In genomic region chr2:153274200-153274918, GRCm38 (mm10) we compare ENCODE assay signal across 8 mouse cellular contexts. TPM values are rescaled to one million over a fixed set of nuclear protein-coding genes. Genes with fewer than 3 reads are reported as not detected.
DNase-seq lines count a peak whose midpoint lies in the region; ATAC-seq and TF ChIP-seq lines count a peak whose summit lies in the region.
"Not testable (repeated sequence)": the region's sequence is repeated elsewhere in the genome, so short reads cannot be mapped to it uniquely, and the experiment has no call there.

No protein-coding gene starts in this region.

- not testable (repeated sequence) for H3K27me3 ChIP-seq in G1E (ENCODE audit: insufficient read depth, low read length); liver, embryonic 14.5 days (ENCODE audit: control insufficient read depth, insufficient read depth, low read length); lung, postnatal 0 days (replicated peaks; ENCODE audit: insufficient read depth, low read length)

- H3K9me3 ChIP-seq in G1E (replicated peaks); liver, embryonic 14.5 days (ENCODE audit: control insufficient read depth, low read length); lung, postnatal 0 days (ENCODE audit: low read length): not testable (repeated sequence)

- not testable (repeated sequence) for H3K27ac ChIP-seq in liver, embryonic 14.5 days; lung, postnatal 0 days (ENCODE audit: low read length)

- not testable (repeated sequence) for TF ChIP-seq CTCF in G1E (IDR thresholded peaks at IDR 0.05; ENCODE audit: low read depth, low read length); liver, embryonic 14.5 days (IDR thresholded peaks at IDR 0.05; ENCODE audit: low read depth); lung, postnatal 0 days (IDR thresholded peaks at IDR 0.05)

- H3K4me1 ChIP-seq in G1E (ENCODE audit: insufficient read depth, low read depth, low read length): peaks cover 56% of the 10 kb centered on the region
- H3K4me1 ChIP-seq in liver, embryonic 14.5 days (replicated peaks; ENCODE audit: control insufficient read depth in 2 of 2, insufficient read depth in 2 of 2, low read length in 1 of 2): peaks cover 3 to 15% of the 10 kb centered on the region in 2 experiments
- H3K4me1 ChIP-seq in lung, postnatal 0 days (ENCODE audit: insufficient read depth, low read depth, low read length): not testable (repeated sequence)

- H3K4me2 ChIP-seq in liver, embryonic 14.5 days (ENCODE audit: low read depth); lung, postnatal 0 days (replicated peaks; ENCODE audit: low read depth, low read length): not testable (repeated sequence)

- not testable (repeated sequence) for TF ChIP-seq EP300 in liver, embryonic 14.5 days (IDR thresholded peaks at IDR 0.05; ENCODE audit: low read depth); lung, postnatal 0 days (IDR thresholded peaks at IDR 0.05)

- not testable (repeated sequence) for DNase-seq in G1E (ENCODE audit: low spot score); liver, embryonic 14.5 days (ENCODE audit: low read depth in 3 of 3, low spot score in 3 of 3); lung, postnatal 0 days (ENCODE audit: low spot score)
- DNase-seq in kidney, postnatal 10 days: peak; percentile 47
- peak; percentile 37 for DNase-seq in retina, embryonic 14.5 days (ENCODE audit: low spot score)
- peak; percentile 57 for DNase-seq in thymus, postnatal 14 days

- ATAC-seq in G1E (ENCODE audit: extremely low read depth, insufficient number of reproducible peaks, low FRiP score, poor library complexity, severe bottlenecking): peak; percentile 51
- peak; percentile 68 for ATAC-seq in granulocyte monocyte progenitor cell, adult 5-6 weeks (replicated peaks; ENCODE audit: poor library complexity, severe bottlenecking)
- ATAC-seq in hematopoietic stem cell, adult 5-6 weeks (replicated peaks in 1 of 2; ENCODE audit: insufficient read depth in 1 of 2, low FRiP score in 2 of 2, low TSS enrichment in 1 of 2, low read depth in 1 of 2, poor library complexity in 2 of 2, severe bottlenecking in 2 of 2): peak; percentile 59 to 64
- peak; percentile 70; the same call in 1 of the 2 replicates for ATAC-seq in liver, embryonic 14.5 days (ENCODE audit: insufficient read depth)
- peak; percentile 74 for ATAC-seq in lung, postnatal 0 days

- not testable (repeated sequence) for H3K4me3 ChIP-seq in G1E (ENCODE audit: low read depth, low read length); liver, embryonic 14.5 days (ENCODE audit: insufficient read depth in 1 of 2, low read depth in 2 of 2, low read length in 2 of 2); lung, postnatal 0 days (ENCODE audit: low read depth, low read length)

- 31% methylated on average over 6 of the region's 6 CpGs for WGBS in liver, embryonic 14.5 days (ENCODE audit: insufficient replicate concordance)
- 58% methylated on average over 6 of the region's 6 CpGs for WGBS in lung, postnatal 0 days

- not testable (repeated sequence) for H3K36me3 ChIP-seq in G1E (replicated peaks); liver, embryonic 14.5 days (replicated peaks; ENCODE audit: control insufficient read depth, insufficient read depth, low read depth); lung, postnatal 0 days (ENCODE audit: insufficient read depth, low read length)

- not testable (repeated sequence) for H3K9ac ChIP-seq in liver, embryonic 14.5 days (replicated peaks); lung, postnatal 0 days (replicated peaks; ENCODE audit: low read depth)

RNA-seq across cellular contexts. Expression of gene Kif3b, which starts 16.9 kb away (rescaled TPM):
- 12.0 and 12.9 TPM in 2 replicates for total RNA-seq in G1E (2014; fragmentation: Nextera tagmentation)
- total RNA-seq in G1E (2017): 25.2 and 26.1 TPM in 2 replicates
- 3.0 and 3.7 TPM in 2 replicates for polyA plus RNA-seq in G1E (2012)
- total RNA-seq in granulocyte monocyte progenitor cell, adult 5-6 weeks (2014; fragmentation: Nextera tagmentation): 6.9 and 7.7 TPM in 2 replicates
- total RNA-seq in granulocyte monocyte progenitor cell, adult 5-6 weeks (2017): 9.1 and 11.3 TPM in 2 replicates
- 13.2 and 21.6 TPM in 2 replicates for total RNA-seq in hematopoietic stem cell, adult 5-6 weeks (2017)
- polyA plus RNA-seq in liver, embryonic 14.5 days (2012; rRNA removed): 2.0 and 2.5 TPM in 2 replicates
- 1.4 and 1.8 TPM in 2 replicates for polyA plus RNA-seq in liver, embryonic 14.5 days (2014; fragmentation: Nextera tagmentation; extraction: Ambion mirVana)
- polyA plus RNA-seq in lung, postnatal 0 days (2015; fragmentation: Nextera tagmentation; extraction: Ambion mirVana): 4.7 and 5.2 TPM in 2 replicates

RNA-seq across cellular contexts. Expression of gene Pofut1, which starts 33.0 kb away (rescaled TPM):
- 26.5 and 33.7 TPM in 2 replicates for total RNA-seq in G1E (2014; fragmentation: Nextera tagmentation)
- total RNA-seq in G1E (2017): 29.5 and 30.0 TPM in 2 replicates
- polyA plus RNA-seq in G1E (2012): 11.2 and 12.8 TPM in 2 replicates
- total RNA-seq in granulocyte monocyte progenitor cell, adult 5-6 weeks (2014; fragmentation: Nextera tagmentation): 17.6 and 20.3 TPM in 2 replicates
- 16.0 and 19.1 TPM in 2 replicates for total RNA-seq in granulocyte monocyte progenitor cell, adult 5-6 weeks (2017)
- 23.0 and 29.1 TPM in 2 replicates for total RNA-seq in hematopoietic stem cell, adult 5-6 weeks (2017)
- 6.1 and 6.8 TPM in 2 replicates for polyA plus RNA-seq in liver, embryonic 14.5 days (2012; rRNA removed)
- polyA plus RNA-seq in liver, embryonic 14.5 days (2014; fragmentation: Nextera tagmentation; extraction: Ambion mirVana): 3.2 and 3.7 TPM in 2 replicates
- polyA plus RNA-seq in lung, postnatal 0 days (2015; fragmentation: Nextera tagmentation; extraction: Ambion mirVana): 2.8 and 3.1 TPM in 2 replicates

RNA-seq across cellular contexts. Expression of gene Plagl2, which starts 33.1 kb away (rescaled TPM):
- total RNA-seq in G1E (2014; fragmentation: Nextera tagmentation) (106 and 108 TPM in 2 replicates), G1E (2017) (11.0 and 12.5 TPM in 2 replicates)
- 27.5 and 35.9 TPM in 2 replicates for polyA plus RNA-seq in G1E (2012)
- 45.0 and 46.6 TPM in 2 replicates for total RNA-seq in granulocyte monocyte progenitor cell, adult 5-6 weeks (2014; fragmentation: Nextera tagmentation)
- total RNA-seq in granulocyte monocyte progenitor cell, adult 5-6 weeks (2017): 5.4 and 7.2 TPM in 2 replicates
- total RNA-seq in hematopoietic stem cell, adult 5-6 weeks (2017): 7.3 and 7.8 TPM in 2 replicates
- 14.4 and 14.5 TPM in 2 replicates for polyA plus RNA-seq in liver, embryonic 14.5 days (2012; rRNA removed)
- 23.9 and 27.0 TPM in 2 replicates for polyA plus RNA-seq in liver, embryonic 14.5 days (2014; fragmentation: Nextera tagmentation; extraction: Ambion mirVana)
- 6.8 and 7.1 TPM in 2 replicates for polyA plus RNA-seq in lung, postnatal 0 days (2015; fragmentation: Nextera tagmentation; extraction: Ambion mirVana)

RNA-seq across cellular contexts. Expression of gene Tspyl3, which starts 49.1 kb away (rescaled TPM):
- total RNA-seq in G1E (2014; fragmentation: Nextera tagmentation): 1.1 TPM in 1 of 2 replicates, not detected in the other
- total RNA-seq in G1E (2017): 0.23 and 0.27 TPM in 2 replicates
- polyA plus RNA-seq in G1E (2012): 0.27 and 0.32 TPM in 2 replicates
- 12.1 and 16.7 TPM in 2 replicates for total RNA-seq in granulocyte monocyte progenitor cell, adult 5-6 weeks (2014; fragmentation: Nextera tagmentation)
- 6.1 and 6.2 TPM in 2 replicates for total RNA-seq in granulocyte monocyte progenitor cell, adult 5-6 weeks (2017)
- 18.2 and 19.4 TPM in 2 replicates for total RNA-seq in hematopoietic stem cell, adult 5-6 weeks (2017)
- 2.1 and 2.3 TPM in 2 replicates for polyA plus RNA-seq in liver, embryonic 14.5 days (2012; rRNA removed)
- polyA plus RNA-seq in liver, embryonic 14.5 days (2014; fragmentation: Nextera tagmentation; extraction: Ambion mirVana): 1.6 and 2.5 TPM in 2 replicates
- 4.7 and 5.5 TPM in 2 replicates for polyA plus RNA-seq in lung, postnatal 0 days (2015; fragmentation: Nextera tagmentation; extraction: Ambion mirVana)
